Mouse (Mus musculus): Measurements from ENCODE around the gene Slc4a3. TPM values are rescaled to one million over a fixed set of nuclear protein-coding genes. Genes with fewer than 3 reads are reported as not detected.

The Slc4a3 gene
- polyA plus RNA-seq, 1 experiment from 2014 or later: 15.7 TPM

DNA sequence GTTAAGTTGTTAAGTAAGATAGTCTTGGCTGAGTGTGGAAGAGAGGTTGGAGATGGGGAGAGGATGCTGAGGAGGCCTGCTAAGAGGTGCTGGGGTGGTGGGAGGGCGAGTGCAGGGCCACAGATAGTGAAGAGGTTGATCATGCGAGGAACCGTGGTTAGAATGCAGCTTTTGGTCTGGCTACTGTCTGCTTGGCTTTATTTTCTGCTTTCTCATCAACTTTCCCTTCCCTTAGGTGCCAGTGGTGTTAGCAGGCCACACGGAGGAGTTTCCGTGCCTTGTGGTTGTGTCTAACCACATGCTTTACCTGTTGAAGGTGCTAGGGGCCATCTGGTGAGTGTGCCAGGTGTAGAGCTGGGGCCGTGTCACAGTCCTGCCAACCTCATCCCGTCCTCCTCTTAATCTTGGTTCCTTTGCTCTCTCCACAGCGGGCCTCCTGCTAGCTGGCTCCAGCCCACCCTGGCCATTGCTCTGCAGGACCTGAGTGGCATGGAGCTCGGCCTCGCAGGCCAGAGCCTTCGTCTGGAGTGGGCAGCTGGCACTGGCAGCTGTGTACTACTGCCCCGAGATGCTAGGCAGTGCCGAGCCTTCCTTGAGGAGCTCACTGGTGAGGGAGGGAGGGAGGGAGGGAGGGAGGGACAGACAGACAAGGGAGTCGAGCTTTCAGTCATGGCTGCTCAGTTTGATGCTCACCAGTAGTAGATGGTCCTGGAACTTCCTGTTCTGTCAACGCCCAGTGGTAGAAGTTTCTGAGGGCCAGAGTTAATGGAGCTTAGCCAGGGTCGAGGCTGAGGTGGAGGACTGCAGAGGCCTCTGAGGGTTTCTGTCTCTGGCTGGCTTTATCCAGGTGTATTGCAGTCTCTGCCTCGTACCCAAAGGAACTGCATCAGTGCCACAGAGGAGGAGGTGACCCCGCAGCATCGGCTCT lies 12.5 kb upstream of the Slc4a3 start:
- Histone ChIP-seq H3K4me1 (replicated peaks; ENCODE audit: control insufficient read depth, insufficient read depth, low read length) (no peaks in the 10 kb centered on the region), H3K36me3 (ENCODE audit: control insufficient read depth, insufficient read depth, low read length) (no peaks in the 10 kb centered on the region; the same call in 1 of the 2 replicates), H3K27me3 (ENCODE audit: control insufficient read depth, insufficient read depth, low read length) (no peaks in the 10 kb centered on the region), H3K4me2 (ENCODE audit: low read depth, low read length, severe bottlenecking) (no peak overlapping the region), H3K4me3 (ENCODE audit: low read depth, low read length) (no peak overlapping the region), H3K9me3 (ENCODE audit: control insufficient read depth, low read length) (no peaks in the 10 kb centered on the region), H3K9ac (ENCODE audit: low read length) (no peak overlapping the region), H3K27ac (ENCODE audit: low read depth, low read length) (no peak overlapping the region)
- 82% methylated on average over 19 of the region's 19 CpGs for WGBS
- DNase-seq (ENCODE audit: low spot score) (no peak), ATAC-seq (replicated peaks; ENCODE audit: low FRiP score) (no peak)

DNA sequence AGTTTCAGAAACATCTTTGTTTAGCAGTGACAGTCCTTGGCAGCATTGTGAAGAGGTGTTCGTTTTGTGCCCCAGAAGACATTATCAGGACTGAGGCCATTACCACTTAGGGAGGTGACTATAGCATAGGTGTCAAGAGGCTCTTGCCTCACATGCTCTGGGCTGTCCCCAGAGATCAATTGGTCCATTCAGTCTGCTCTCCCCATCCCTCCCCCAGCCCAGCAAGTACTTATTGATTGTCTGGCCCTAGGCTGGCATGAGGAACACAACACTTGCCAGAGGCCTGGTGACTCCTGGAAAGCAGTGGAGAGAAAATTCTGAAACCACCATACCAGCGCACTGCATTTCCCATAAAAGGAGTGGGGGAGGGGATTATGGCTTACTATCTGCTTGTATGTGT lies 8.5 kb upstream of the Slc4a3 start:
- Histone ChIP-seq H3K4me3 (ENCODE audit: low read depth, low read length) (no peak overlapping the region), H3K4me2 (ENCODE audit: low read depth, low read length, severe bottlenecking) (no peak overlapping the region), H3K4me1 (replicated peaks; ENCODE audit: control insufficient read depth, insufficient read depth, low read length) (no peaks in the 10 kb centered on the region), H3K36me3 (ENCODE audit: control insufficient read depth, insufficient read depth, low read length) (no peaks in the 10 kb centered on the region), H3K27me3 (ENCODE audit: control insufficient read depth, insufficient read depth, low read length) (no peaks in the 10 kb centered on the region), H3K9ac (ENCODE audit: low read length) (no peak overlapping the region), H3K9me3 (ENCODE audit: control insufficient read depth, low read length) (no peaks in the 10 kb centered on the region), H3K27ac (ENCODE audit: low read depth, low read length) (no peak overlapping the region)
- WGBS: 90% methylated on average over 2 of the region's 2 CpGs
- no peak for ATAC-seq (replicated peaks; ENCODE audit: low FRiP score)
- no peak for DNase-seq (ENCODE audit: low spot score)

DNA sequence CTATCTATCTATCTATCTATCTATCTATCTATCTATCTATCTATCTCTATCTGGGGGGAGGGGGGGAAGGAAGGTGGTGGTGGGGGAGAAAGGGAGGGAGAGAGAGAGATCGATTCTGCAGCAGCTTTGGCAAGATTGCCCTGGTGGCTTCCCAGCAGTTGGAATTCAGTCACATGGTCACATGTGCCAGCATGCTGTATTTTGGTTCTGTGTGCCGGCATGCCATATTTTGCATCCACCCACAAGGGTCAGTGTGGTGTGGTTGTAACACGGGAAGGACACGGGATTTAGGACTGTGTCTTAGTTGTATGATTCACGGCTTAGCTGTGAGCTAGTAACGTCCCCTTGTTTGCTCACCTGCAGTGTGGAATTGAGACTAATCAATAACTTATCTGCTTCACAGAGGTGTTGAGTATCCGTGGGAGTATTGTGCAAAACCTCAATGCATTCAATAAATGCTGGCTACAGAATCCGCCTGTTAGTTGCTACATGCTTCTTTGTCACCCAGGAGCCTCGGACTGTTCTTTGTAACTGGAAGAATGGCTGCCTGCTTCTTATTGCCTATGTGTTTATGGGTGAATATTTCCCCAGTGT lies 7.4 kb upstream of the Slc4a3 start:
- Histone ChIP-seq H3K27ac (ENCODE audit: low read depth, low read length) (no peak overlapping the region), H3K27me3 (ENCODE audit: control insufficient read depth, insufficient read depth, low read length) (no peaks in the 10 kb centered on the region), H3K9ac (ENCODE audit: low read length) (no peak overlapping the region), H3K4me2 (ENCODE audit: low read depth, low read length, severe bottlenecking) (no peak overlapping the region), H3K36me3 (ENCODE audit: control insufficient read depth, insufficient read depth, low read length) (no peaks in the 10 kb centered on the region), H3K9me3 (ENCODE audit: control insufficient read depth, low read length) (no peaks in the 10 kb centered on the region), H3K4me3 (ENCODE audit: low read depth, low read length) (no peak overlapping the region), H3K4me1 (replicated peaks; ENCODE audit: control insufficient read depth, insufficient read depth, low read length) (no peaks in the 10 kb centered on the region)
- ATAC-seq (replicated peaks; ENCODE audit: low FRiP score) (no peak), DNase-seq (ENCODE audit: low spot score) (no peak)
- WGBS: 86% methylated on average over 9 of the region's 9 CpGs

DNA sequence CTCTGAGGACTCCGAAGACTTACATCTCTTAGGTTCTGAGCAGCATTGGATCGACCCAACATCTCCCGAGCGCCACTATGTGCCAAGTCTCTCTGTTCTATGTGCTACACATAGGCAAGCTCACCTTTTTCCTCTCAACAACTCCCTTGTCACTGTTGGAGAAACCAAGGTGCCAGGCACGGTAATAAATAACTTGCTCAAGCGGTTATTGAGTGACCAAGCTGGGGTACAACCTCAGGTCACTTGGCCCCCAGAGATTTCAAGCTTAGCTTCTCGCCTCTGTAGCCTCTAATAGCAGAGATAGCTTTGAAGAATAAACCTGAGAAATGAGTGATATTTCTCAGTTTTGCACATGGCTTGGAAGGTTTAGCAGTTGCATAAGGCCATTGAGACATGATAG lies 4.6 kb upstream of the Slc4a3 start:
- Histone ChIP-seq H3K27ac (ENCODE audit: low read depth, low read length) (no peak overlapping the region), H3K4me2 (ENCODE audit: low read depth, low read length, severe bottlenecking) (no peak overlapping the region), H3K27me3 (ENCODE audit: control insufficient read depth, insufficient read depth, low read length) (no peaks in the 10 kb centered on the region), H3K4me3 (ENCODE audit: low read depth, low read length) (no peak overlapping the region), H3K36me3 (ENCODE audit: control insufficient read depth, insufficient read depth, low read length) (no peaks in the 10 kb centered on the region), H3K9ac (ENCODE audit: low read length) (no peak overlapping the region), H3K4me1 (replicated peaks; ENCODE audit: control insufficient read depth, insufficient read depth, low read length) (peaks cover 2% of the 10 kb centered on the region; the same call in 1 of the 2 replicates), H3K9me3 (ENCODE audit: control insufficient read depth, low read length) (no peaks in the 10 kb centered on the region)
- 91% methylated on average over 7 of the region's 7 CpGs for WGBS
- DNase-seq (ENCODE audit: low spot score) (no peak), ATAC-seq (replicated peaks; ENCODE audit: low FRiP score) (no peak)

DNA sequence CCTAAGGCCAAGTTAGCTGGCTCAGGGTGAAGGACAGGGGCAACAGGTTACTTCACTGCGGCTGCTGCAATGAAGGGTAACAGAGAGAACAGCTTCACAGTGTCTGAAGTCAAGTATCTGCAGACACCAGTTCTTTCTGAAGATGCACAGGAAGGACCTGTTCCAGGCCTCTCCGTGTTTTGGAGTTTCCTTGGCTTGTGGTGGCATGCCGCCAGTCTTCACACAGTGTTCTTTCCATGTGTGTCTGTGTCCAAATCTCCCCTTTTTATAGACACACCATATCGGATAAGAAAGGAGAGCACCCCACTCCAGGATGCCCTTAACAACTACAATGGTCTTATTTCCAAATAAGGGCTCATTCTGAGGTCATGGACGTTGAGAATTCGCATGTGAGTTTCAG lies 1.7 kb upstream of the Slc4a3 start:
- Histone ChIP-seq H3K9me3 (ENCODE audit: control insufficient read depth, low read length) (no peaks in the 10 kb centered on the region), H3K36me3 (ENCODE audit: control insufficient read depth, insufficient read depth, low read length) (no peaks in the 10 kb centered on the region), H3K4me1 (replicated peaks; ENCODE audit: control insufficient read depth, insufficient read depth, low read length) (peaks cover 5% of the 10 kb centered on the region; the same call in 1 of the 2 replicates), H3K27me3 (ENCODE audit: control insufficient read depth, insufficient read depth, low read length) (no peaks in the 10 kb centered on the region), H3K4me3 (ENCODE audit: low read depth, low read length) (no peak overlapping the region), H3K9ac (ENCODE audit: low read length) (no peak overlapping the region), H3K4me2 (ENCODE audit: low read depth, low read length, severe bottlenecking) (no peak overlapping the region), H3K27ac (ENCODE audit: low read depth, low read length) (no peak overlapping the region)
- DNase-seq (ENCODE audit: low spot score) (no peak), ATAC-seq (replicated peaks; ENCODE audit: low FRiP score) (no peak)
- 94% methylated on average over 6 of the region's 6 CpGs for WGBS

DNA sequence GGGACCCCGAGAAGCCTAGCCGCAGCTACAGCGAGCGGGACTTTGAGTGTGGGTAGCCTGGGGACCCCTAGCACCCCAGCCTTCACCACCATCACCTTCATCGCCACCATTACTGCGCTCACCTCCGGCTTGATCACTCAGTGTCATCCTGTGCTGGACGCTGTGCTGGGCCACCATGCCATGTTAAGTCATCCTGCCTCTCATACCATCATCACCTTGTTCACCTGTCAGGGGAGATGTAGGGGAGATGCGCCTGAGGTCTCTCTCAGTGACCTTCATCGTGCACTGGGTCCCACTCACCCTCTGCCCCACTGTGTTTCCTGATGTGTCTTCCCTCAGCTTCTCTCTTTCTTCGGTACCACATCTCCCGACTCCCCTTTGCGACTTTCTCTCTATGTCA lies 1.3 kb downstream of the Slc4a3 start:
- Histone ChIP-seq H3K9me3 (ENCODE audit: control insufficient read depth, low read length) (no peaks in the 10 kb centered on the region), H3K27me3 (ENCODE audit: control insufficient read depth, insufficient read depth, low read length) (no peaks in the 10 kb centered on the region), H3K4me1 (replicated peaks; ENCODE audit: control insufficient read depth, insufficient read depth, low read length) (peaks cover 5% of the 10 kb centered on the region; the same call in 1 of the 2 replicates), H3K4me2 (ENCODE audit: low read depth, low read length, severe bottlenecking) (no peak overlapping the region; the same call in 1 of the 2 replicates), H3K36me3 (ENCODE audit: control insufficient read depth, insufficient read depth, low read length) (no peaks in the 10 kb centered on the region; the same call in 1 of the 2 replicates), H3K9ac (ENCODE audit: low read length) (no peak overlapping the region), H3K4me3 (ENCODE audit: low read depth, low read length) (no peak overlapping the region), H3K27ac (ENCODE audit: low read depth, low read length) (no peak overlapping the region)
- 96% methylated on average over 13 of the region's 13 CpGs for WGBS
- DNase-seq (ENCODE audit: low spot score) (no peak), ATAC-seq (replicated peaks; ENCODE audit: low FRiP score) (no peak)

DNA sequence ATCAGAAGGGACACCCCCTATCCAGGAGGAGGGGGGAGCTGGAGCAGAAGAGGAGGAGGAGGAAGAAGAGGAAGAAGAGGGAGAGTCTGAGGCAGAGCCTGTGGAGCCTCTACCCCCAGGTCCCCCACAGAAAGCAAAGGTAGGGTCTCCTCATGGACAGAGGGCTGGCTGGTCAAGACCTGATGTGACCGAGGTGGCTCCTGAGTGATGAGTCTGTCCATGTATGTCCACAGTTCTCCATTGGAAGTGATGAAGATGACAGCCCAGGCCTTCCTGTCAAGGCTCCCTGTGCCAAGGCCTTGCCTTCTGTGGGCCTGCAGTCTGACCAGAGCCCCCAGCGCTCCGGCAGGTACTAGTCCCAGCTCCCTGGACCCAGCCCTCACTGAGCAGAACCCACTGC lies 2.0 kb downstream of the Slc4a3 start:
- ATAC-seq (replicated peaks; ENCODE audit: low FRiP score) (no peak), DNase-seq (ENCODE audit: low spot score) (no peak)
- Histone ChIP-seq H3K27me3 (ENCODE audit: control insufficient read depth, insufficient read depth, low read length) (no peaks in the 10 kb centered on the region), H3K36me3 (ENCODE audit: control insufficient read depth, insufficient read depth, low read length) (no peaks in the 10 kb centered on the region; the same call in 1 of the 2 replicates), H3K9me3 (ENCODE audit: control insufficient read depth, low read length) (no peaks in the 10 kb centered on the region), H3K4me3 (ENCODE audit: low read depth, low read length) (no peak overlapping the region), H3K9ac (ENCODE audit: low read length) (no peak overlapping the region), H3K4me1 (replicated peaks; ENCODE audit: control insufficient read depth, insufficient read depth, low read length) (peaks cover 5% of the 10 kb centered on the region; the same call in 1 of the 2 replicates), H3K4me2 (ENCODE audit: low read depth, low read length, severe bottlenecking) (no peak overlapping the region), H3K27ac (ENCODE audit: low read depth, low read length) (no peak overlapping the region)
- 93% methylated on average over 3 of the region's 3 CpGs for WGBS

DNA sequence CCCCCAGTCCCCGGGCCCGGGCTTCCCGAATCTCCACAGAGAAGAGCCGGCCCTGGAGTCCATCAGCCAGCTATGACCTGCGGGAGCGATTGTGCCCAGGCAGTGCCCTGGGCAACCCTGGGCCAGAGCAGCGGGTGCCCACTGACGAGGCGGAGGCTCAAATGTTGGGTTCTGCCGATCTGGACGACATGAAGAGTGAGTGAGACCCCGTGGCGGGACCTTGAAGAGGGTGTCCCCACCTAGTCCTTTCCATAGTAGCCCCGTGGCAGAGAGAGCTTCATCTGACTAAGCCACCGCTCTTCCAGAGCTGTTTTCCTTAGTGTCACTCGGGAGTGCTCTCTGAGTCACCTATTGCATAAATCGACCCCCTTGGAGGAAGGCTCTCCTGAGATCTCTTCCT lies 2.8 kb downstream of the Slc4a3 start:
- H3K9ac ChIP-seq (ENCODE audit: low read length): no peak overlapping the region
- no peak overlapping the region for H3K4me3 ChIP-seq (ENCODE audit: low read depth, low read length)
- H3K27me3 ChIP-seq (ENCODE audit: control insufficient read depth, insufficient read depth, low read length): no peaks in the 10 kb centered on the region
- DNase-seq (ENCODE audit: low spot score) (no peak), ATAC-seq (replicated peaks; ENCODE audit: low FRiP score) (no peak)
- H3K4me1 ChIP-seq (replicated peaks; ENCODE audit: control insufficient read depth, insufficient read depth, low read length): peaks cover 5% of the 10 kb centered on the region; the same call in 1 of the 2 replicates
- WGBS: 92% methylated on average over 17 of the region's 17 CpGs
- H3K9me3 ChIP-seq (ENCODE audit: control insufficient read depth, low read length): no peaks in the 10 kb centered on the region
- H3K36me3 ChIP-seq (ENCODE audit: control insufficient read depth, insufficient read depth, low read length): no peaks in the 10 kb centered on the region; the same call in 1 of the 2 replicates
- no peak overlapping the region for H3K4me2 ChIP-seq (ENCODE audit: low read depth, low read length, severe bottlenecking)
- H3K27ac ChIP-seq (ENCODE audit: low read depth, low read length): no peak overlapping the region

Measured in forebrain, embryonic 11.5 days (tissue).